Mouse (Mus musculus) 3T3-L1 (cell line): ENCODE results near the gene Por.
A peak's percentile ranks its signal among the peaks of the same experiment; 100 is the strongest.

Experiments
- DNase-seq: peaks from one replicate; pipeline ENCODE4 v3.0.0-alpha.2; 2015; ENCODE audit warnings: low read depth, low spot score

Gene Por

GRCm38 (mm10) chr5:135669741-135670275 is at the start of gene Por:
Por (plus strand) TSS chr5:135670033.
- peak; percentile 61 for DNase-seq

- DNase-seq: no peak
These were observed 49.3 kb upstream of the Por start for GRCm38 (mm10) chr5:135620526-135620925.

- DNase-seq: peak; percentile 83
These were observed 48.1 kb upstream of the Por start for GRCm38 (mm10) chr5:135621725-135622124.

- no peak for DNase-seq
These were observed 46.7 kb upstream of the Por start for GRCm38 (mm10) chr5:135623006-135623563.

GRCm38 (mm10) chr5:135628916-135629315 is 40.9 kb upstream of the Por start:
- DNase-seq: no peak

GRCm38 (mm10) chr5:135629401-135629800 is 40.4 kb upstream of the Por start:
- DNase-seq: no peak

GRCm38 (mm10) chr5:135630598-135630997 is 39.2 kb upstream of the Por start:
- DNase-seq: peak; percentile 82

- DNase-seq: peak; percentile 98
These were observed 37.6 kb upstream of the Por start, which contains the start of gene Rhbdd2 for GRCm38 (mm10) chr5:135632117-135632796. Rhbdd2 (plus strand) TSS chr5:135632618.

GRCm38 (mm10) chr5:135632797-135633144 is 37.1 kb upstream of the Por start:
- DNase-seq: no peak

GRCm38 (mm10) chr5:135639760-135640458 is 29.9 kb upstream of the Por start:
- no peak for DNase-seq

GRCm38 (mm10) chr5:135640459-135640789 is 29.4 kb upstream of the Por start:
- no peak for DNase-seq

- DNase-seq: no peak
These were observed 28.8 kb upstream of the Por start for GRCm38 (mm10) chr5:135641028-135641427.

- DNase-seq: no peak
These were observed 26.9 kb upstream of the Por start for GRCm38 (mm10) chr5:135642686-135643551.

- DNase-seq: no peak
These were observed 26.3 kb upstream of the Por start for GRCm38 (mm10) chr5:135643552-135643842.

GRCm38 (mm10) chr5:135643869-135644268 is 26.0 kb upstream of the Por start:
- no peak for DNase-seq

- no peak for DNase-seq
These were observed 24.5 kb upstream of the Por start for GRCm38 (mm10) chr5:135645330-135645729.

GRCm38 (mm10) chr5:135646038-135646437 is 23.8 kb upstream of the Por start:
- DNase-seq: no peak

- peak; percentile 58 for DNase-seq
These were observed 21.1 kb upstream of the Por start for GRCm38 (mm10) chr5:135648461-135649308.

- DNase-seq: no peak
These were observed 20.6 kb upstream of the Por start for GRCm38 (mm10) chr5:135649309-135649633.

- DNase-seq: peak; percentile 64
These were observed 18.3 kb upstream of the Por start for GRCm38 (mm10) chr5:135651536-135651935.

- no peak for DNase-seq
These were observed 16.6 kb upstream of the Por start for GRCm38 (mm10) chr5:135653209-135653608.
